Mouse (Mus musculus): ENCODE results near the gene Fbxo11.

DNA sequence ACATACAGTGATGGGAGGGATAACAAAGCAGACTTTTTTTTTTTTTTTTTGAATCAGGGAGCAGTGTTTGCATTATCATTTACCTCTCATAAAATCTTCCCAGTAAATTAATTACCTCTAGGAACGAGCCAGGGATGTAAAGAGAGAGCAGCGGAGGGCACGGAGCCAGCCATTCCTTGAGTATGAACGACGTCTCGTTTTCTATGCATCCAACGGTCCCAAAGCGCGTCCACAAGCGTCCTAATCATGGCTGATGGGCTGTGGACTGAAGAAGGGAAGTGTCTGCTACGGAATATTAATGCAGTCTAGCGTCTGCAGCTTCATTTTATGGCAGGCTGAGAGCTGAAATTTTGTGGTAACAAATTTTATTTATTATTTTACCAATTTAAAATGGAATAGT lies 29.2 kb upstream of the Fbxo11 start:
- TF ChIP-seq CTCF (IDR thresholded peaks at IDR 0.05; ENCODE audit: low read depth) = no peak
- TF ChIP-seq EP300 (IDR thresholded peaks at IDR 0.05; ENCODE audit: low read depth) = no peak
